Mouse (Mus musculus): ENCODE measurements around the gene Mad2l1bp. TPM values are rescaled to one million over a fixed set of nuclear protein-coding genes. Genes with fewer than 3 reads are reported as not detected.

Mad2l1bp gene
- polyA plus RNA-seq, 1 experiment from 2014 or later = 31.5 TPM

DNA sequence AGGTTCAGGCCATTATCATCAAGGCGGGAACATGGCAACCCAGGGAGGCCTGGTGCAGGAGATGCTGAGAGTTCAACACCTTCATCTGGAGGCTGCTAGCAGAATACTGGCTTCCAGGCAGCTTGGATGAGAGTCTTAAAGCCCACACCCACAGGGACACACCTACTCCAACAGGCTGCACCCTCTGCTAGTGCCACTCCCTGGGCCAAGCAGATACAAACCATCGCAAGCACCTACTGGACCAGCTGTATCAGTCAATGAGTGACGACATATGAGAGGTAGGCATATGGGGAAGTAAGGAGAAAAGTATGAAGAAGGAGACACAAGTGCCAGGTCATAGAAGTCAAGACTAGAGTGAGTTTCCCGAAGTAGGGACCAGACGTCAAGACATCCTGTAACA lies 3.3 kb upstream of the Mad2l1bp start:
- Histone ChIP-seq H3K9me3 (ENCODE audit: control insufficient read depth, low read length) (no peaks in the 10 kb centered on the region), H3K36me3 (ENCODE audit: control insufficient read depth, insufficient read depth, low read length) (peaks cover under 1% of the 10 kb centered on the region; the same call in 1 of the 2 replicates), H3K9ac (ENCODE audit: low read length) (no peak overlapping the region), H3K4me2 (ENCODE audit: low read length) (no peak overlapping the region), H3K27me3 (ENCODE audit: control insufficient read depth, insufficient read depth, low read length) (no peaks in the 10 kb centered on the region), H3K4me1 (ENCODE audit: control insufficient read depth in 2 of 2, insufficient read depth in 2 of 2, low read length in 2 of 2) (peaks cover 6 to 19% of the 10 kb centered on the region in 2 experiments; a peak in 3 of 4 replicates), H3K27ac (replicated peaks in 1 of 2; ENCODE audit: control insufficient read depth in 1 of 2, insufficient read depth in 1 of 2, low read depth in 2 of 2, low read length in 2 of 2) (no peak overlapping the region), H3K4me3 (ENCODE audit: control insufficient read depth in 1 of 2, insufficient read depth in 1 of 2, low read depth in 1 of 2, low read length in 2 of 2) (no peak overlapping the region)
- ATAC-seq (ENCODE audit: insufficient number of reproducible peaks, insufficient read depth, low FRiP score, low read depth) = no peak
- 79% methylated on average over 5 of the region's 5 CpGs for WGBS

DNA sequence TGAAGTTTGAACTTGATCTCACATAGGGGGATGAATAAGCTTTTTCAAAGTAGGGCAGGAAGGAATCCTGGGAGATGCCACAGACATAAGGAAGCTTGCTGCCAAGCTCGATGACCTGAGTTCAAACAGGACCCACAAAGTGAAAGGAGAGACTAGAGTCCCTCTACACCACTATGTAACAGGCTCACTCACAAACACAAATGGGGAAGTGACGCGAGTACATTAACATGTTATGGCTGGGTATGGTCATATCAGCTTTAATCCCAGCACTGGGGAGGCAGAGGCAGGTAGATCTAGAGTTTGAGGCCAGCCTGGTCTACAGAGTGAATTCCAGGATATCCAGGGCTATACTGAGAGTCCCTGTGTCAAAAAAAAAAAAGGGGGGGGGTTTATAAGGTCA lies 983 bp upstream of the Mad2l1bp start:
- no peak overlapping the region for H3K4me2 ChIP-seq (ENCODE audit: low read length)
- H3K4me3 ChIP-seq (ENCODE audit: control insufficient read depth in 1 of 2, insufficient read depth in 1 of 2, low read depth in 1 of 2, low read length in 2 of 2) = no peak overlapping the region
- no peak overlapping the region for H3K9ac ChIP-seq (ENCODE audit: low read length)
- no peak for ATAC-seq (ENCODE audit: insufficient number of reproducible peaks, insufficient read depth, low FRiP score, low read depth)
- 90% methylated on average over 3 of the region's 3 CpGs for WGBS
- H3K27ac ChIP-seq (replicated peaks in 1 of 2; ENCODE audit: control insufficient read depth in 1 of 2, insufficient read depth in 1 of 2, low read depth in 2 of 2, low read length in 2 of 2) = no peak overlapping the region
- H3K9me3 ChIP-seq (ENCODE audit: control insufficient read depth, low read length) = no peaks in the 10 kb centered on the region
- peaks cover 10% of the 10 kb centered on the region for H3K36me3 ChIP-seq (ENCODE audit: control insufficient read depth, insufficient read depth, low read length)
- H3K4me1 ChIP-seq (ENCODE audit: control insufficient read depth in 2 of 2, insufficient read depth in 2 of 2, low read length in 2 of 2) = peaks cover 4 to 12% of the 10 kb centered on the region in 2 experiments; a peak in 2 of 4 replicates
- H3K27me3 ChIP-seq (ENCODE audit: control insufficient read depth, insufficient read depth, low read length) = no peaks in the 10 kb centered on the region

DNA sequence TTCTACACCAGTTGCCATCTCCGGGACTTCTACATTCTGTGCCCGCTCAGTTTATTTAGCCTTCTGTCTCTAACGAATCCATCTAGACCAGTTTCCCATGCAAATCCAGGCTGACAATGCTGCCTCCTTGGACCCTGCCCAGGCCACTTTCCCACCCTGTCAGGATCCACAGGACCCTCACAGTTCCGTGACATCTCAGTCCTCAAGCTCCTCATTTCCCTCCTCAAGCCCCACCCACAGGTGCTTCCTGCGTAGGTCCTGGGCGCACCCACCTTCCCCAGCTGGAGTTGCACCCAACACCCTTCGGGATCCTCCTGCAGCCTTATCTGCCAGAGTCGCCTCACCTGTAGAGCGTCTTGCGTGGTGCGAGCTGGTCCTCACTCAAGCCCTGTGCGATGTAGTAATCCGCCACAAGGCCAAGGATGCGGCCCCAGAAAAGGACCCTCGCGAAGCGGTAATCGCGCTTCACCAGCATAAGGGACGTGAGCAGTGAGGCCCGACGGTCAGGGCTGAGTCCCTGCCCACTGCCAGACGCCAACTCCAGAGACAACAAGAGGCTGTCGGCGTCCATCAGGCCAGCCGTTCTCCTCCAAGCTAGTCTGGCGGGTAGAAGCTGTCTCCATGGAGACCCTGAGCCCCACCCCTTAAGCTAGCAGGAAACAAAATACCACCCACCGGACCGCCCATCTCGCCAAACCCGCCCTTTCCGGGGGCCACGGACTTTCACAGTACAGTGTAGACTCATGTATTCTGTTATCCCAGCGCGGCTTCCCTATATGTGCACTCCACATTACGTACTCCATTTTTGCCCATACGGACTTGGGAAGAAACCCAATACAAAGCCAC lies 9.6 kb downstream of the Mad2l1bp start, which contains the start of gene Rsph9:
TSS of gene Rsph9 (minus strand) at position 639 of the 846 bp plus-strand sequence.
- ATAC-seq (ENCODE audit: insufficient number of reproducible peaks, insufficient read depth, low FRiP score, low read depth) = peak; percentile 87
- H3K4me1 ChIP-seq (ENCODE audit: control insufficient read depth in 2 of 2, insufficient read depth in 2 of 2, low read length in 2 of 2) = peaks cover 5% of the 10 kb centered on the region in 2 experiments; a peak in 3 of 4 replicates
- no peaks in the 10 kb centered on the region for H3K9me3 ChIP-seq (ENCODE audit: control insufficient read depth, low read length)
- WGBS = 8% methylated on average over 37 of the region's 37 CpGs
- H3K36me3 ChIP-seq (ENCODE audit: control insufficient read depth, insufficient read depth, low read length) = peaks cover 33% of the 10 kb centered on the region
- H3K9ac ChIP-seq (ENCODE audit: low read length) = peak within 1 kb of the TSS; percentile 62
- peak within 1 kb of the TSS; percentile 81 for H3K4me2 ChIP-seq (ENCODE audit: low read length)
- H3K4me3 ChIP-seq (ENCODE audit: control insufficient read depth in 1 of 2, insufficient read depth in 1 of 2, low read depth in 1 of 2, low read length in 2 of 2) = peak within 1 kb of the TSS; percentile 44 to 52
- H3K27me3 ChIP-seq (ENCODE audit: control insufficient read depth, insufficient read depth, low read length) = no peaks in the 10 kb centered on the region
- peak within 1 kb of the TSS in 1 of 2 experiments; percentile 22; a peak in 1 of 4 replicates for H3K27ac ChIP-seq (replicated peaks in 1 of 2; ENCODE audit: control insufficient read depth in 1 of 2, insufficient read depth in 1 of 2, low read depth in 2 of 2, low read length in 2 of 2)

DNA sequence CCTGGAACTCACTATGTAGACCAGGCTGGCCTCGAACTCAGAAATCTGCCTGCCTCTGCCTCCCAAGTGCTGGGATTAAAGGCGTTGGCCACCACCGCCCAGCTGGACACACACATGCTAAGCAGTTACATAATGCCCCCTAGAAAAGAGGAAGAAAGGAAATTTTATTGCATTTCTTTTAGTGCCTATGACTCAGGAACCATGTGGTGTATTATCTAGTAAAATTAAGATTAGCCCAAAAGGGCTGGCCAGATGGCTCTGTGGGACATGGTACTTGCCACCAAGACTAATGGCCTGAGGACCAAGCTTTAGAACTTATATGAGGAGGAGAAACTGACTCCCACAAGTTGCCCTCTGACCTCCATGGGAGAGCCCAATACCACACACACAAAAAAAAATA lies 13.5 kb downstream of the Mad2l1bp start:
- Histone ChIP-seq H3K4me1 (ENCODE audit: control insufficient read depth in 2 of 2, insufficient read depth in 2 of 2, low read length in 2 of 2) (peaks cover 5 to 7% of the 10 kb centered on the region in 2 experiments; a peak in 3 of 4 replicates), H3K4me2 (ENCODE audit: low read length) (no peak overlapping the region), H3K9ac (ENCODE audit: low read length) (no peak overlapping the region), H3K36me3 (ENCODE audit: control insufficient read depth, insufficient read depth, low read length) (no peaks in the 10 kb centered on the region), H3K9me3 (ENCODE audit: control insufficient read depth, low read length) (no peaks in the 10 kb centered on the region), H3K27ac (replicated peaks in 1 of 2; ENCODE audit: control insufficient read depth in 1 of 2, insufficient read depth in 1 of 2, low read depth in 2 of 2, low read length in 2 of 2) (no peak overlapping the region), H3K27me3 (ENCODE audit: control insufficient read depth, insufficient read depth, low read length) (no peaks in the 10 kb centered on the region), H3K4me3 (ENCODE audit: control insufficient read depth in 1 of 2, insufficient read depth in 1 of 2, low read depth in 1 of 2, low read length in 2 of 2) (no peak overlapping the region)
- WGBS = 94% methylated on average over 3 of the region's 3 CpGs
- no peak for ATAC-seq (ENCODE audit: insufficient number of reproducible peaks, insufficient read depth, low FRiP score, low read depth)

DNA sequence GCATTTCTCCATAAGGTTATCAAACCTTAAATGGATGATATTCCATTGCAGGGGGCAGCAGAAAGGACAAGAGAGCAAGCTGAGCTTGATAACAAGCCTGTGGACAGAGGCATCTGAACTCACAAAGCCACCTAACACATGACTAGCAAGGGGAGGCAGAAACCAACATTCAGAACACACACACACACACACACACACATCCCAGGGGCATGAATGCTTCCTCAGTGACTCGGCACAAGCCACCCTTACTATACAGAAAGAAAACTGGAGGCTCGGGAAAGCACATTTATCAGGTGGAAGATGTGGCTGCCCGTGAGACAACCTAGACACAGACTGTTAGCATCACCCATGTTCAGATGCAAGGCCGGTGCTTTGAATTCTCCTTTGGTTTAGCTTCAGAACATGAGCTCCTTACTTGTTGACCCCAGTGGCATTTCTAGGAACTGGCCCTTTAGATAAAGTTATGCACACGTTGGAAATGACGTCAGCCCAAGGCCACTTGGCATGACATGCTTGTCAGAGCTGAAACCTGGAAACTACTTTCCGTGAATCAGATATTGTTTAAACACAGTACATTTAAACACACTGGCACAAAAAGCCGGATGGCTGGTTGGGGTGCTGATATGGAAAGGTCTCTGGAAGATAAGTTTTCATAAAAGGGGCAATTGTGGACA lies 14.7 kb downstream of the Mad2l1bp start:
- Histone ChIP-seq H3K4me1 (ENCODE audit: control insufficient read depth in 2 of 2, insufficient read depth in 2 of 2, low read length in 2 of 2) (peaks cover 4 to 5% of the 10 kb centered on the region in 2 experiments; a peak in 2 of 4 replicates), H3K36me3 (ENCODE audit: control insufficient read depth, insufficient read depth, low read length) (no peaks in the 10 kb centered on the region), H3K27ac (replicated peaks in 1 of 2; ENCODE audit: control insufficient read depth in 1 of 2, insufficient read depth in 1 of 2, low read depth in 2 of 2, low read length in 2 of 2) (no peak overlapping the region), H3K9me3 (ENCODE audit: control insufficient read depth, low read length) (no peaks in the 10 kb centered on the region), H3K4me3 (ENCODE audit: control insufficient read depth in 1 of 2, insufficient read depth in 1 of 2, low read depth in 1 of 2, low read length in 2 of 2) (no peak overlapping the region), H3K27me3 (ENCODE audit: control insufficient read depth, insufficient read depth, low read length) (no peaks in the 10 kb centered on the region), H3K4me2 (ENCODE audit: low read length) (no peak overlapping the region), H3K9ac (ENCODE audit: low read length) (no peak overlapping the region)
- WGBS = 45% methylated on average over 8 of the region's 8 CpGs
- no peak for ATAC-seq (ENCODE audit: insufficient number of reproducible peaks, insufficient read depth, low FRiP score, low read depth)

DNA sequence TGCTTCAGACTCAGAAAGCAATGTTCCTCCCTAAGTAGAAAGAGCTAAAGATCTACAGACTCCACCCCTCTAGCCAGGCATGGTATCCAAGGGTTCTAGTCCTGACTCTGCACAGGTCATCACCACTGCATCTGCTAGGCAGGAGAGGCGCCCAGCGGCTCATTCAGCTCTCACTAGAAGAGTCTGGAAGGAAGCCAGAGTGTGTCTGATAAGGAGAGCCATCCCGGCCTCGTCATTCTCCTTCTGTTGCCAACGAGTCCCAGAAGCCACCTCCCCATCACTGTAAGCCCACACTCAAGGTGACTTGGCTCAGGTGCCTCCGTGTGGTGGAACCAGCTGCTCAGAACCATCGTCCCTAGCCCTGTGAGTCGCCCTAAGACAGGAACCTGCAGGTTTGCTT lies 20.5 kb downstream of the Mad2l1bp start:
- H3K4me1 ChIP-seq (ENCODE audit: control insufficient read depth in 2 of 2, insufficient read depth in 2 of 2, low read length in 2 of 2) = 0 out of 4 replicates have a peak, but pooled peaks cover 0 to 4% of the 10 kb centered on the region in 2 experiments
- H3K27me3 ChIP-seq (ENCODE audit: control insufficient read depth, insufficient read depth, low read length) = no peaks in the 10 kb centered on the region
- ATAC-seq (ENCODE audit: insufficient number of reproducible peaks, insufficient read depth, low FRiP score, low read depth) = no peak

DNA sequence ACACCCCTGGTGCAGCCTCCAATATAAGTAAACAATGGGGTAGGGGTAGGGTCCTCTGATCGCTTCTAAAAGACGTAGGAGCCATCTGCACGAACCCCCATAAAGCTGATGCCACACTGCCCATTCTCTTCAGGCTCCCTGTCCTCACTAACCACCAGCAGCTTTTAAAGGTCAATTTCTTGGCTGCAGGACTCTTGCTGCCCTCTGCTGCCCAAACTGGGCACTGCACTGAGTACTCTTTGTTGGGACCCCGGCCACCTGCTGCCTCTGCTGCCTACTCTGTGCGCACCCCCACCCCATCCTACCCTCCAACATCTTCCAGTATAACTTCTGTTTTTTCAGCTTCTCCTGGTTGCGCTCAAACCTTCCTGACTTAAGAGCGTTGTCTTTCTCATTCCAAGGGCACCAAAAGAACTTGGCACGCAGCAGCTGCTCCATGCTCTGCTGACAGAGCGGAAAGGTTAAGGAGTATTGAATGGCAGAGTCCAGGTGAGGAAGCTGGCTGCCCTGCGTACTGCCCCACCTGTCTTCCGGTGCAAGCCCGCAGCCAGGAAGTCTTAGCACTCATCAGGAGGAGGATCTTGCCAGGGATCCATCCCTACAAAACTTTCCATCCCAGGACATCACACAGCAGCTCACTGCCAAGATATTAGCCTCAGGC lies 21.2 kb downstream of the Mad2l1bp start:
- no peaks in the 10 kb centered on the region for H3K9me3 ChIP-seq (ENCODE audit: control insufficient read depth, low read length)
- no peak overlapping the region for H3K9ac ChIP-seq (ENCODE audit: low read length)
- no peak overlapping the region for H3K4me2 ChIP-seq (ENCODE audit: low read length)
- 0 out of 4 replicates have a peak, but pooled peaks cover 0 to 4% of the 10 kb centered on the region in 2 experiments for H3K4me1 ChIP-seq (ENCODE audit: control insufficient read depth in 2 of 2, insufficient read depth in 2 of 2, low read length in 2 of 2)
- H3K36me3 ChIP-seq (ENCODE audit: control insufficient read depth, insufficient read depth, low read length) = peaks cover 26% of the 10 kb centered on the region
- 0 out of 2 replicates have a peak, but pooled peaks have one; percentile 8 for ATAC-seq (ENCODE audit: insufficient number of reproducible peaks, insufficient read depth, low FRiP score, low read depth)
- H3K27ac ChIP-seq (replicated peaks in 1 of 2; ENCODE audit: control insufficient read depth in 1 of 2, insufficient read depth in 1 of 2, low read depth in 2 of 2, low read length in 2 of 2) = no peak overlapping the region
- no peaks in the 10 kb centered on the region for H3K27me3 ChIP-seq (ENCODE audit: control insufficient read depth, insufficient read depth, low read length)
- WGBS = 20% methylated on average over 12 of the region's 12 CpGs
- no peak overlapping the region for H3K4me3 ChIP-seq (ENCODE audit: control insufficient read depth in 1 of 2, insufficient read depth in 1 of 2, low read depth in 1 of 2, low read length in 2 of 2)

More for the DNA sequence above, 20.5 kb downstream of the Mad2l1bp start:
- H3K4me2 ChIP-seq (ENCODE audit: low read length) = no peak overlapping the region
- H3K36me3 ChIP-seq (ENCODE audit: control insufficient read depth, insufficient read depth, low read length) = peaks cover 19% of the 10 kb centered on the region
- H3K9me3 ChIP-seq (ENCODE audit: control insufficient read depth, low read length) = no peaks in the 10 kb centered on the region
- H3K9ac ChIP-seq (ENCODE audit: low read length) = no peak overlapping the region
- H3K27ac ChIP-seq (replicated peaks in 1 of 2; ENCODE audit: control insufficient read depth in 1 of 2, insufficient read depth in 1 of 2, low read depth in 2 of 2, low read length in 2 of 2) = no peak overlapping the region
- H3K4me3 ChIP-seq (ENCODE audit: control insufficient read depth in 1 of 2, insufficient read depth in 1 of 2, low read depth in 1 of 2, low read length in 2 of 2) = no peak overlapping the region
- WGBS = 30% methylated on average over 8 of the region's 8 CpGs

Measured in heart, embryonic 14.5 days (tissue).